Mouse (Mus musculus) brain, embryonic 14.5 days (tissue): ENCODE measurements at regions not wholly inside any gene's neighbourhood (a gene's known extent, or its start where the extent isn't known, plus 50 kb on each side); places are given as distances from the start of the nearest gene placed in this dataset.

Source experiments
- CTCF ChIP-seq: fragments of 200-500 bp; IDR thresholded peaks from 2 replicates; pipeline ENCODE4 v1.5.1; 2012; ENCODE audit warnings: inconsistent platforms, mild to moderate bottlenecking, moderate library complexity, borderline replicate concordance; ENCODE audit not compliant: insufficient read depth, insufficient read length; ENCODE audit errors: extremely low read depth
- POLR2A ChIP-seq: fragments of 200-500 bp; IDR thresholded peaks from 2 replicates; pipeline ENCODE4 v1.6.1; 2012; ENCODE audit warnings: mild to moderate bottlenecking, inconsistent platforms, borderline replicate concordance; ENCODE audit not compliant: poor library complexity, insufficient read depth, insufficient read length, severe bottlenecking; ENCODE audit errors: extremely low read depth

DNA sequence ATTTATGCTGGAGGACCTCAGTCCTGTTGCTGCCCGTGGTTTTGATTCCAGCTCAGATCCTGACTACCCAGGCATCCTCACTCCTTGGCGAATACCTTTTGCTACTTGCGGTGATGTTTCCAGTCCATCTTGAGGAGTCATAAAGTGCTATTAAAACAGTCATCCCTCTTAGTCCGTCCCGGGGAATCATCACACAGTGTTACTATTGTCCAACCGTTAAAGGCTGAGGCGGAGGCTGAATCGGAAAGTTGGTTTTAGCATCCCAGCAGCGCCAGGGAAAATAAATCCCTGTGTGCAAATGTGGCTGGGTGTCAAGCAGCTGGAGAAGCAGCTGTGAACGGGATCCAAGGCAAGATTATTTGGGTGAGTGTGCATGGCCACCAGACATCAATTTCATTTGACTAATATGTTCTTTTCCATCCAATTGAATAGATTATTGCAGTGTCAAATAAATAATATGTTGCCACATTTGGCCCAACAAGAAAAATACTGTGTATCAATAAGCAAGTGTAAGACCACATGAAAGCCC, 2564.3 kb upstream of the Gm7489 start:
- no peak for TF ChIP-seq CTCF
- TF ChIP-seq POLR2A: no peak
